Mouse (Mus musculus) spleen, adult 2 months (tissue): Measurements from ENCODE around the gene Sv2a.

ENCODE experiments used
- CTCF ChIP-seq: fragments of 200-500 bp; IDR thresholded peaks from 2 replicates; pipeline ENCODE4 v1.5.1; 2011; ENCODE audit warnings: mild to moderate bottlenecking, inconsistent platforms; ENCODE audit not compliant: insufficient read depth, insufficient read length, insufficient replicate concordance; ENCODE audit errors: extremely low read depth
- POLR2A ChIP-seq: fragments of 200-500 bp; IDR thresholded peaks from 2 replicates; pipeline ENCODE4 v1.6.1; 2011; ENCODE audit warnings: low read depth, low read length, inconsistent platforms

GRCm38 (mm10) chr3:96199731-96200130, 18.8 kb downstream of the Sv2a start:
- TF ChIP-seq CTCF (no peak), POLR2A (no peak)
